Mouse (Mus musculus) kidney, embryonic 15.5 days (tissue): ENCODE results near the gene Mss51. TPM values are rescaled to one million over a fixed set of nuclear protein-coding genes. Genes with fewer than 3 reads are reported as not detected.

Experiments used
- ATAC-seq: fragments of 200-750 bp; cut with Nextera tagmentation; replicated peaks from 2 replicates; pipeline ENCODE4 v1.8.0; 2017; ENCODE audit warnings: moderate TSS enrichment; ENCODE audit not compliant: low FRiP score
- H3K27ac ChIP-seq: fragments of 300-500 bp; sonication (generic); 2 replicates; pipeline ENCODE4 v1.5.1; 2015; ENCODE audit warnings: mild to moderate bottlenecking, inconsistent platforms
- H3K27me3 ChIP-seq: fragments of 300-500 bp; sonication (generic); 2 replicates; pipeline ENCODE4 v1.6.1; 2015; ENCODE audit warnings: inconsistent platforms
- H3K36me3 ChIP-seq: fragments of 300-500 bp; sonication (generic); 2 replicates; pipeline ENCODE4 v1.6.1; 2015; ENCODE audit warnings: inconsistent platforms
- H3K4me1 ChIP-seq: fragments of 300-500 bp; sonication (generic); 2 replicates; pipeline ENCODE4 v1.6.1; 2015; ENCODE audit warnings: inconsistent platforms
- H3K4me2 ChIP-seq: fragments of 300-500 bp; sonication (generic); 2 replicates; pipeline ENCODE4 v1.6.1; 2015; ENCODE audit warnings: moderate library complexity, mild to moderate bottlenecking, inconsistent platforms
- H3K4me3 ChIP-seq: fragments of 300-500 bp; sonication (generic); replicated peaks from 2 replicates; pipeline ENCODE4 v1.5.1; 2015; ENCODE audit warnings: mild to moderate bottlenecking, inconsistent platforms
- H3K9ac ChIP-seq: fragments of 300-500 bp; sonication (generic); 2 replicates; pipeline ENCODE4 v1.6.1; 2015; ENCODE audit warnings: mild to moderate bottlenecking, inconsistent platforms
- H3K9me3 ChIP-seq: fragments of 300-500 bp; sonication (generic); replicated peaks from 2 replicates; pipeline ENCODE4 v1.6.1; 2016; ENCODE audit warnings: inconsistent platforms
- WGBS: fragments of 180-500 bp; shearing (Covaris S2); methylation state at CpG from one replicate; pipeline ENCODE4 v1.1.7; 2015; ENCODE audit warnings: mixed read lengths; 5-methylcytosine and 5-hydroxymethylcytosine counted together
- polyA plus RNA-seq: library from polyadenylated mRNA; unstranded; fragments of >200 nt; fragmentation: Nextera tagmentation; extraction: Ambion mirVana; gene quantifications from 2 replicates; pipeline ENCODE4 v1.2.1, GENCODE M21; 2015

Gene Mss51
- polyA plus RNA-seq: 0.63 and 1.0 TPM in 2 replicates

GRCm38 (mm10) chr14:20496603-20497002 lies at the start of gene Mss51:
Mss51 (minus strand) TSS chr14:20496901.
- no peak within 1 kb of the TSS for H3K27ac ChIP-seq
- no peak within 1 kb of the TSS for H3K4me2 ChIP-seq
- H3K36me3 ChIP-seq: peaks cover 56% of the 10 kb centered on the region
- no peaks in the 10 kb centered on the region for H3K27me3 ChIP-seq
- WGBS: 71% methylated on average over 2 of the region's 2 CpGs
- H3K4me3 ChIP-seq: no peak within 1 kb of the TSS
- no peaks in the 10 kb centered on the region for H3K9me3 ChIP-seq
- ATAC-seq: no peak
- no peak within 1 kb of the TSS for H3K9ac ChIP-seq
- no peaks in the 10 kb centered on the region for H3K4me1 ChIP-seq

GRCm38 (mm10) chr14:20546415-20546814 lies 49.7 kb upstream of the Mss51 start, which contains the start of gene Ppp3cb:
Ppp3cb (minus strand) TSS chr14:20546573.
- peak within 1 kb of the TSS; percentile 48 for H3K4me2 ChIP-seq
- H3K27ac ChIP-seq: peak within 1 kb of the TSS; percentile 97
- H3K9me3 ChIP-seq: no peaks in the 10 kb centered on the region
- peaks cover 14% of the 10 kb centered on the region for H3K4me1 ChIP-seq
- ATAC-seq: peak; percentile 93
- H3K27me3 ChIP-seq: no peaks in the 10 kb centered on the region
- H3K36me3 ChIP-seq: peaks cover 36% of the 10 kb centered on the region
- 0% methylated on average over 28 of the region's 29 CpGs for WGBS
- peak within 1 kb of the TSS; percentile 74 for H3K9ac ChIP-seq
- H3K4me3 ChIP-seq: peak within 1 kb of the TSS; percentile 60

GRCm38 (mm10) chr14:20545529-20546331 lies 49.0 kb upstream of the Mss51 start:
- H3K4me1 ChIP-seq: peaks cover 14% of the 10 kb centered on the region
- ATAC-seq: peak; percentile 99
- H3K9me3 ChIP-seq: no peaks in the 10 kb centered on the region
- H3K4me3 ChIP-seq: peak overlapping the region; percentile 60
- H3K9ac ChIP-seq: peak overlapping the region; percentile 74
- peaks cover 29% of the 10 kb centered on the region for H3K36me3 ChIP-seq
- H3K27me3 ChIP-seq: no peaks in the 10 kb centered on the region
- H3K27ac ChIP-seq: peak overlapping the region; percentile 97
- WGBS: under 1% methylated on average over 50 of the region's 67 CpGs
- peak overlapping the region; percentile 48 for H3K4me2 ChIP-seq

- Histone ChIP-seq H3K27ac (no peak overlapping the region), H3K4me2 (peak overlapping the region; percentile 48), H3K27me3 (no peaks in the 10 kb centered on the region), H3K9ac (no peak overlapping the region), H3K4me1 (peaks cover 14% of the 10 kb centered on the region), H3K9me3 (no peaks in the 10 kb centered on the region), H3K36me3 (peaks cover 20% of the 10 kb centered on the region), H3K4me3 (peak overlapping the region; percentile 60)
- 70% methylated on average over 7 of the region's 7 CpGs for WGBS
- no peak for ATAC-seq
Measured at GRCm38 (mm10) chr14:20544467-20545411, 48.0 kb upstream of the Mss51 start.

GRCm38 (mm10) chr14:20529643-20530042 lies 32.9 kb upstream of the Mss51 start:
- H3K9me3 ChIP-seq: no peaks in the 10 kb centered on the region
- WGBS: 90% methylated on average over 4 of the region's 4 CpGs
- no peak overlapping the region for H3K4me2 ChIP-seq
- no peak overlapping the region for H3K9ac ChIP-seq
- no peak for ATAC-seq
- peaks cover 11% of the 10 kb centered on the region; the same call in 1 of the 2 replicates for H3K36me3 ChIP-seq
- no peaks in the 10 kb centered on the region for H3K4me1 ChIP-seq
- H3K4me3 ChIP-seq: no peak overlapping the region
- H3K27ac ChIP-seq: no peak overlapping the region
- no peaks in the 10 kb centered on the region for H3K27me3 ChIP-seq

GRCm38 (mm10) chr14:20520179-20520578 lies 23.5 kb upstream of the Mss51 start:
- Histone ChIP-seq H3K4me1 (no peaks in the 10 kb centered on the region), H3K36me3 (peaks cover 50% of the 10 kb centered on the region), H3K4me3 (no peak overlapping the region), H3K9me3 (no peaks in the 10 kb centered on the region), H3K27me3 (no peaks in the 10 kb centered on the region), H3K4me2 (no peak overlapping the region), H3K27ac (no peak overlapping the region), H3K9ac (no peak overlapping the region)
- ATAC-seq: no peak
- WGBS: 95% methylated on average over 2 of the region's 2 CpGs

- WGBS: 74% methylated on average over 2 of the region's 2 CpGs
- peaks cover 30% of the 10 kb centered on the region for H3K36me3 ChIP-seq
- no peaks in the 10 kb centered on the region for H3K27me3 ChIP-seq
- H3K9ac ChIP-seq: no peak overlapping the region
- ATAC-seq: no peak
- no peak overlapping the region for H3K27ac ChIP-seq
- no peaks in the 10 kb centered on the region for H3K9me3 ChIP-seq
- no peak overlapping the region for H3K4me3 ChIP-seq
- no peak overlapping the region for H3K4me2 ChIP-seq
- H3K4me1 ChIP-seq: no peaks in the 10 kb centered on the region
Measured at GRCm38 (mm10) chr14:20508424-20508823, 11.7 kb upstream of the Mss51 start.

- no peak overlapping the region for H3K4me3 ChIP-seq
- H3K4me1 ChIP-seq: no peaks in the 10 kb centered on the region
- no peak overlapping the region for H3K27ac ChIP-seq
- no peak overlapping the region for H3K4me2 ChIP-seq
- H3K27me3 ChIP-seq: no peaks in the 10 kb centered on the region
- peaks cover 26% of the 10 kb centered on the region for H3K36me3 ChIP-seq
- H3K9me3 ChIP-seq: no peaks in the 10 kb centered on the region
- WGBS: 94% methylated on average over 10 of the region's 10 CpGs
- no peak overlapping the region for H3K9ac ChIP-seq
- no peak for ATAC-seq
Measured at GRCm38 (mm10) chr14:20502966-20503365, 6.3 kb upstream of the Mss51 start.

- no peak for ATAC-seq
- peaks cover 38% of the 10 kb centered on the region for H3K36me3 ChIP-seq
- no peaks in the 10 kb centered on the region for H3K27me3 ChIP-seq
- 95% methylated on average over 3 of the region's 3 CpGs for WGBS
- H3K9ac ChIP-seq: no peak overlapping the region
- no peak overlapping the region for H3K4me2 ChIP-seq
- H3K4me1 ChIP-seq: no peaks in the 10 kb centered on the region
- H3K9me3 ChIP-seq: no peaks in the 10 kb centered on the region
- H3K27ac ChIP-seq: no peak overlapping the region
- H3K4me3 ChIP-seq: no peak overlapping the region
Measured at GRCm38 (mm10) chr14:20499982-20500381, 3.3 kb upstream of the Mss51 start.

- no peaks in the 10 kb centered on the region for H3K9me3 ChIP-seq
Measured at GRCm38 (mm10) chr14:20486031-20486430, 10.7 kb downstream of the Mss51 start.

GRCm38 (mm10) chr14:20482051-20482751 lies 14.5 kb downstream of the Mss51 start:
- no peak for ATAC-seq
- Histone ChIP-seq H3K27me3 (no peaks in the 10 kb centered on the region), H3K27ac (no peak overlapping the region), H3K36me3 (peaks cover 24% of the 10 kb centered on the region), H3K4me3 (no peak overlapping the region), H3K9me3 (no peaks in the 10 kb centered on the region), H3K9ac (no peak overlapping the region), H3K4me2 (no peak overlapping the region), H3K4me1 (peaks cover 7% of the 10 kb centered on the region; the same call in 1 of the 2 replicates)
- 91% methylated on average over 7 of the region's 7 CpGs for WGBS

More at GRCm38 (mm10) chr14:20486031-20486430, 10.7 kb downstream of the Mss51 start:
- H3K4me1 ChIP-seq: peaks cover 3% of the 10 kb centered on the region; the same call in 1 of the 2 replicates
- ATAC-seq: no peak
- H3K36me3 ChIP-seq: peaks cover 42% of the 10 kb centered on the region
- no peak overlapping the region for H3K9ac ChIP-seq
- 92% methylated on average over 5 of the region's 5 CpGs for WGBS
- H3K4me2 ChIP-seq: no peak overlapping the region
- H3K27ac ChIP-seq: no peak overlapping the region
- no peaks in the 10 kb centered on the region for H3K27me3 ChIP-seq
- H3K4me3 ChIP-seq: no peak overlapping the region
